Mouse (Mus musculus) bone marrow, adult 2 months (tissue): ENCODE data around the gene Mcm6. TPM values are rescaled to one million over a fixed set of nuclear protein-coding genes. Genes with fewer than 3 reads are reported as not detected.

ENCODE experiments used
- H3K27ac ChIP-seq: fragments of 200-500 bp; 2 replicates; pipeline ENCODE4 v1.5.1; 2012; ENCODE audit warnings: low read depth, mild to moderate bottlenecking, control low read depth, inconsistent platforms, low read length; ENCODE audit not compliant: control insufficient read depth, poor library complexity, insufficient read depth
- H3K4me1 ChIP-seq: fragments of 200-500 bp; 2 replicates; pipeline ENCODE4 v1.6.1; 2011; ENCODE audit warnings: low read length; ENCODE audit not compliant: control insufficient read depth, insufficient read depth
- H3K4me3 ChIP-seq: fragments of 200-500 bp; replicated peaks from 2 replicates; pipeline ENCODE3; 2011; ENCODE audit warnings: mild to moderate bottlenecking, low read depth, low read length, control low read depth; ENCODE audit not compliant: control insufficient read depth
- CTCF ChIP-seq: fragments of 200-500 bp; IDR thresholded peaks from 2 replicates; pipeline ENCODE4 v1.5.1; 2011; ENCODE audit warnings: low read length, control low read depth; ENCODE audit not compliant: control insufficient read depth, insufficient read depth
- POLR2A ChIP-seq: fragments of 200-500 bp; IDR thresholded peaks from 2 replicates; pipeline ENCODE4 v1.6.1; 2011; ENCODE audit warnings: low read depth, mild to moderate bottlenecking, control low read depth, low read length, borderline replicate concordance; ENCODE audit not compliant: control insufficient read depth
- WGBS: fragments of 180-500 bp; shearing (Covaris S2); methylation state at CpG from one replicate; pipeline ENCODE4 v1.1.7; 2018; 5-methylcytosine and 5-hydroxymethylcytosine counted together
- polyA plus RNA-seq: library from polyadenylated mRNA; stranded (reverse); fragments of >200 nt; gene quantifications from 2 replicates; pipeline ENCODE4 v1.2.4, GENCODE M21; 2011; ENCODE audit warnings: low replicate concordance; ENCODE audit not compliant: missing spikeins, insufficient read depth, insufficient read length

The Mcm6 gene
- polyA plus RNA-seq, 1 experiment = 68.7 TPM

GRCm38 (mm10) chr1:128285136-128285535, 74.3 kb downstream of the Mcm6 start:
- no peak for TF ChIP-seq CTCF
- no peak for TF ChIP-seq POLR2A
- WGBS = 87% methylated on average over 9 of the region's 9 CpGs
- Histone ChIP-seq H3K4me3 (no peak overlapping the region), H3K27ac (no peak overlapping the region), H3K4me1 (no peaks in the 10 kb centered on the region; the same call in 1 of the 2 replicates)

DNA sequence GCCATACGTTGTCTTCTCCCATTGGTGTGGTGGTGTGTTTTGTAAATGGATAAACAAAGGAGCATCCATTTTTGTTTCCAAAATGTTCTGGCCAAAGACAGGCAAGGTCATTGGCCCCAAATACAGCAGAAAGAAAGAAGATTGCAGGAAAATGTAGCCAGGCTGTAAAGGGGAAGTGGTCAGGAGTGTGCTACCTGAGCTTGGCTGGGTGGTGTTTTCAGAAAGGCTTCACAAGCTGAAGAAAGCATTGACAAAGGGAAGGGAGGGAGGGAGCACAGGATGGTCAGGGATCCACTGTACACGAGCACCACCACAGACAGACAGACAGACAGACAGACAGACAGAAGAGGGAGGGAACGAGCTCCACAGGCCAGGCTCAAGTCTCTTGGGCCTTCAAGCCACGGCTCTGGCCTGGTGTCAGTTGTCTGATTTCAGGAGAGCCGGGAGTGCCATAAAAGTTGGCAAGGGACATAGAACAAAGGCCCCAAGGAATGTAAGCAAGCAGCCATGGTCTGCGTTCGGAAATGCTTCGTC, 75.2 kb downstream of the Mcm6 start:
- H3K27ac ChIP-seq = no peak overlapping the region
- no peak overlapping the region for H3K4me3 ChIP-seq
- TF ChIP-seq CTCF (no peak), POLR2A (no peak)
- 70% methylated on average over 8 of the region's 8 CpGs for WGBS
- no peaks in the 10 kb centered on the region; the same call in 1 of the 2 replicates for H3K4me1 ChIP-seq

DNA sequence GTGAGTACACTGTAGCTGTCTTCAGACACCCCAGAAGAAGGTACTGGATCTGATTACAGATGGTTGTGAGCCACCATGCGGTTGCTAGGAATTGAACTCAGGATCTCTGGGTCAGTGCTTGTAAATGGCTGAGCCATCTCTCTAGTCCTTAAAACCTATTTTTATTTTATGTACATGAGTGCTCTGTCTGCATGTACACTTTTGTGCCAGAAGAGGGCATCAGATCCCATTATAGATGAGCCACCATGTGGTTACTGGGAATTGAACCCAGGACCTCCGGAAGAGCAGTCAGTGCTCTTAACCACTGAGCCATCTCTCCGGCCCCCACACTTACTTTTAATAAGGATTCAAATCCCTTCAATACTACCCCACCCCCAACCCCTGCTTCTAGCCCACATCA, 76.5 kb downstream of the Mcm6 start:
- TF ChIP-seq POLR2A = no peak
- no peak for TF ChIP-seq CTCF

GRCm38 (mm10) chr1:128281753-128282152, 77.7 kb downstream of the Mcm6 start:
- Histone ChIP-seq H3K27ac (no peak overlapping the region), H3K4me3 (no peak overlapping the region), H3K4me1 (no peaks in the 10 kb centered on the region; the same call in 1 of the 2 replicates)
- TF ChIP-seq POLR2A (no peak), CTCF (no peak)
- WGBS = 87% methylated on average over 3 of the region's 3 CpGs

More for the DNA sequence above, 76.5 kb downstream of the Mcm6 start:
- H3K4me3 ChIP-seq = no peak overlapping the region
- no peaks in the 10 kb centered on the region; the same call in 1 of the 2 replicates for H3K4me1 ChIP-seq
- H3K27ac ChIP-seq = no peak overlapping the region
- WGBS = 87% methylated on average over 3 of the region's 3 CpGs

Other genes starting within 250 kb of the Mcm6 start
- gene Ubxn4, start 115.7 kb downstream of the Mcm6 start, polyA plus RNA-seq = 16.7 and 28.2 TPM in 2 replicates
- gene Lct, start 31.3 kb downstream of the Mcm6 start, polyA plus RNA-seq = 0.22 and 0.32 TPM in 2 replicates
- gene Dars, start 57.7 kb upstream of the Mcm6 start, polyA plus RNA-seq = 30.1 and 47.0 TPM in 2 replicates
- 91.8 and 162 TPM in 2 replicates for gene Cxcr4, start 232.6 kb upstream of the Mcm6 start, polyA plus RNA-seq